Mouse (Mus musculus) left cerebral cortex, postnatal 14 days (tissue): ENCODE measurements around the gene Grip1. TPM values are rescaled to one million over a fixed set of nuclear protein-coding genes. Genes with fewer than 3 reads are reported as not detected.
"Not testable (repeated sequence)": the region's sequence is repeated elsewhere in the genome, so short reads cannot be mapped to it uniquely, and the experiment has no call there.

Experiments used
- DNase-seq, 2 experiments: peaks; one replicate each; pipeline ENCODE4 v3.0.0; 2021 to 2022; ENCODE audit warnings: low spot score in 2 of 2, mixed read lengths in 1 of 2
- intact Hi-C: fragments of 180-260 bp; cut with DNase I; formaldehyde crosslinking; loops from one replicate; pipeline ENCODE4 v1.15.1; 2025
- total RNA-seq, 2 experiments: library from RNA; stranded (reverse); gene quantifications; 2 replicates each; pipeline ENCODE4 v1.2.3; 2021

Gene Grip1
- total RNA-seq, 2 experiments from 2014 or later = 31.4 to 31.8 TPM

DNA sequence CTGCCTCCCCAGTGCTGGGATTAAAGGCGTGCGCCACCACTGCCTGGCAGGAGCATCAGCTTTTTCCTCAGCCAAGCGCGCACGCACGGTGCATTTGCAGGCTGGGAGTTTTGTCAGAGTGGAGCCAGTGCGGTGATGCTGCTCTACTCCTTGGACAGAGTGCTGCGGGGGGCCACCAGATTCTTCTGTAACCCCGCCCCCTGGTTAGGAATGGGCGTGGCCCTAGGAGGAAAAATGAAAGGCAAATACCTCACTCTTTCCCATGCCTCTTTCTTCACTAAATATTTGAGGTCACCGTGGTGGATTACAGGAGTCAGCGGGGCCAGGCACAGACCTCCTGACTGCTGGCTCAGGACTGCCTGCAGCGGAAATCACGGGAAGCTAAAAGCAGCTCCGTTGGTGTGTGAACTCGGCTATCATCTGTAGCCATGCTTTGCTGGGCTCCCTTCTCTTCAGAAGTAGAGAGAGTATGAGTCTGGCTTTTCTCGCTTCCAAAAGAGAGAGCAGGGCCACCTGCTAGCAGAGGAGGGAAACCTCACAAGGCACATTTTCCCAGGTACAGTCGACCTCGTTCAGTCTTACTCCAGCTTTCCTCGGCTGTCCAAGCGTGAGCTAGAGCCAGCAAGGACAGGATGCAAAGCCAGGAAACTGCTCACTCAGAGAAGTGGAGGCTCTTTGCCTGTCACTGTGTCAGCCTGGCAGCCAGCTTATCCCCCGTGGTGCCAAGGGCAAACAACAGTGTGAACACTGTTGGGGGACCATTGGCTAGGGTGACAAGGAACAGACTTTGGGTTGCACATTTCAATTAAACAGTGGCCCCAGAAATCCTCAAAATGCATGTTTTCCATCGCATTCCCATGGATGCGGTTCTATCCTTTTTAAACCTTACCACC is 607.9 kb downstream of the Grip1 start:
- no peak for DNase-seq
- intact Hi-C loops = loop anchor here (10.0 kb wide), 1 partner anchor 257 kb away; no protein-coding TSS in a partner anchor

DNA sequence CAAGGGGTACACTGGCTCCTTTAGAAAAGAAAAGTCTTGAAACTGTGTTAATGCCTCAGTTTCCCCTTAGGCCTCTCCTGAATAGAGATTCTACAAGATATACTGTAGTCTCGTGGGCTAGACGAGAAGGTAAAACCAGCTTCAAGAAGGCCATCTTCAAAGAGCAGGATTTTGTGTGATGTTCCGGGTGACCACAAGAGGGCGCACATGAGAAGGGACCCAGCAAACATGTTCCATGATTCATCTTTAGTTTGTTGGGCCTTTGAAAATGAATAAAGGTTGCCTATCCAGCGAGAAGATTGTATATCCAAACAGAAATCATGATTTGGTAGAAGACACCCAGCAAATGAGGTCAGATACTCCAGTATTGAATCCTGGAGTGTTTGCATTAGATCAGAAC is 610.8 kb downstream of the Grip1 start:
- peak; percentile 51 to 66 for DNase-seq
- intact Hi-C loops = loop anchor here (10.0 kb wide), 1 partner anchor 260 kb away; no protein-coding TSS in a partner anchor

DNA sequence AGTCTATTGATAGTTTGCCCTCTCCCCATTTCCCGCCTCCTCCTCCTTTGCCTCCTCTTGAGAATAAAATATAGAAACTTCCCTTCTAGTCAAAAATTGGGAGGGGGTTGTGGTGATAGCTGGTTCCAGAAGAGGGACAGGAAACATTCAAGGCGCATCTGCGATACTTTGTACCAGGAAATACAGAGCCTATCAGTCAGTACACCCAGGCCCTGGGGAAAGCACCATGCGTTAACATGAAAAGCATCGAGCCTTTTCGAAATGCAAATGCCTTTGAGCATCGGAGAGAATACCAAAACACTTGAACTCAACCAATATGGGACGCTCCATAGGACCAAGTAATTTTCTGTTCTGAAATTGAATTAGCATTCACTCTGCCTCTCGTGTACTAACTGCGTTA is 612.7 kb downstream of the Grip1 start:
- DNase-seq = no peak
- intact Hi-C loops = loop anchor here (10.0 kb wide), 1 partner anchor 262 kb away; no protein-coding TSS in a partner anchor

DNA sequence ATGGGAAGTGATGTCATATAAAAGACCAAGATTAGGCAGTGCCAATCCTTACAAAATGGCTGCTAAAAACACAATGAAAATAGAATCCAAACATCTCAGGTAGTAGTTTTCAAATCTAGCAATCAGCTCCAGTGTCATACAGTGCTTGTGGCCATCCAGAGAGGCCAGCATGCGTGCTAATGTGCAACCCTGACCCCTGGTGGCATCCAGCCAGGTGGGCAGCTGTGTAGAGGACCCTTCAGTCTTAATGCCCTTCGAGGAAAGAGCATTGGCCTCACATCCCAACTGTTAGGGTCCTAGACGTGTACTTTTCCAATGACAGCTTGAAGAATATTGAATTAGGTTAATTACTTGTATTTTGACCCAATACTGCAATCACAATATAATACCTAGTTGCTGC is 624.2 kb downstream of the Grip1 start:
- no peak for DNase-seq
- intact Hi-C loops = no loop called here

DNA sequence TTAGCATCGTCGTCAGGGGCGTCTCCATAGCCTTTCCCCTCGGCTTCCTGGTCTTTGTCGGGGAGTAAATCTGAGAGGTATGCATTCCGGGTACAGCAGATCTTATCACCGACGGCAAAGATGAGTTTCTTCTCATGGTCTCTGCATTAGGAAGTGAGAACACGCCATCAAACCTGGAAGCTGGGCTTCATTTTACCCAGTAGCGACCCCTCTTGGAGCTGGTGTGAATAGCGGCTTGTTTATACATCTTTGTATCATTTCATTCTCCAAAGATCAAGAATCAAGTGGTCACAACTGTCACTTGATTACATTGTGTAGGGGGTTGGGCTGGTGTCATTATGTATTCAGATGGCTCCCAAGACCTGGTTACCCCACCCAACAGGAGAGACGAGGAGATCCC is 638.9 kb downstream of the Grip1 start:
- DNase-seq = no peak
- intact Hi-C loops = no loop called here

DNA sequence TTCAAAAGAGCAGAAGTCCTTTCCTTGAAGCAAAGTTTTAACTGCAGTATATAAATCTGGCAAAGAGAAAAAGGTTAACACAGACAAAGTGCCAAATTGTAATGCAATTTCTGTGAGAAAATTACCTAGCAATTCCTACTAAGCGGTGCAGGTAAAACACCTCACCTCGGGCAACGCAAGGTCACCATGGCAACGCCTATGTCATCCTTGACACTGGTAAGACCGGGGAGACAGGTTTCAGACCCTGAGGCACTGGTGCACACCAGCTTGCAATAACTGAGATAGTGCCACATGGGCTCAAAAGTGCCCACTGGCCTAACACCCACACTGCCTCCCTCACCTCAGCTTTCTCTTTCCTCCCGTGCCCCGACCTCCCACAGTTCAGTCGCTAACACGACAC is 641.5 kb downstream of the Grip1 start:
- intact Hi-C loops = no loop called here
- no peak for DNase-seq

DNA sequence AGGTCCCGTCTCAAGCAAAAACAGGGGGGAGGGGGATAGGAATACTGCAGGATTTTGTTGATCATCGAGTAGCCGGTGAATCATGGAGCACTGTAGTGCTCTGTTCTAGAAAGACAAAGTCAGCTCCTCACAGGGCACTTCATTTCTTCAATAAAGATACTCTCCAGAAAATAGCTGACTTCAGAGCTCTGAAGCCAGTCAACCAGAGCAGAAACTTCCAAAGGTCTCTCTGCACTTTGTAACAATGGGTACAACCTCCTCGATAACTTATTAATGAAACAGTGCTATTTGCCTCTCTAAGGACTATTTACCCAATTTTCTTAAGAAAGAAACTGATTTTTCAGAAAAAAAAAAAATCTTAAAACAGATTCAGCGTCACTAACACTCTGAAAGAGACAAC is 642.1 kb downstream of the Grip1 start:
- DNase-seq = no peak
- intact Hi-C loops = no loop called here

DNA sequence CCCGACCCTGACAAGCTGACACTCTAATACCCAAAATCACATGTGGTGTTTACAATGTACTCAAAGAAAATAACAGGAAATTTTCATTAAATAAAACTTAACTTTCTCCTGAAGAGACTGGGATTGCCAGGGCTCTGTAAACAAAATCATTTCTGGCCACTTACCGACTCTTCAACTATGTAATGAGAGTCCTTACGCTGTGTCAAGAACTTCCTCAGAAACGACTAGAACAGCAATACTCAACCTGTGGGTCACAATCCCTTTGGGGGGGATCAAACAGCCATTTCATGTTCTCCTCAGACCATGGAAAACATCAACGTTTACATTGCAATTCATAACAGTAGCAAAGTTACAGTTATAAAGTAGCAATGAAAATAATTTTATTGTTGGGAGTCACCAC is 643.9 kb downstream of the Grip1 start:
- intact Hi-C loops = no loop called here
- no peak for DNase-seq

DNA sequence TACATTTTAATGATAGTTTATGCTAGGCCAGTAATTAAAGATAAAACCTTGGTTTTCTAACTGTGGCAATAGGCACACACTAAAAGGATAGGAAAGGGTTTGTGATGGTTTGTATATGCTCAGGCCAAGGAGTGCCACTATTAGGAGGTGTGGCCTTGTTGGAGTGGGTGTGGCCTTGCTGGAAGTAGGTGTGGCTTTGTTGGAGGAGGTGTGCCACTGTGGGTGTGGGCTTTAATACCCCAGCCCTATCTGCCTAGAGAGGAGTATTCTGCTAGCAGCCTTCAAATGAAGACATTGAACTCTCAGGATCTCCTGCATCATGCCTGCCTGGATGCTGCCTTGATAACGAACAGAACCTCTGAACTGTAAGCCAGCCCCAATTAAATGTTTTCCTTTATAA is 647.2 kb downstream of the Grip1 start:
- intact Hi-C loops = no loop called here
- DNase-seq = no peak

DNA sequence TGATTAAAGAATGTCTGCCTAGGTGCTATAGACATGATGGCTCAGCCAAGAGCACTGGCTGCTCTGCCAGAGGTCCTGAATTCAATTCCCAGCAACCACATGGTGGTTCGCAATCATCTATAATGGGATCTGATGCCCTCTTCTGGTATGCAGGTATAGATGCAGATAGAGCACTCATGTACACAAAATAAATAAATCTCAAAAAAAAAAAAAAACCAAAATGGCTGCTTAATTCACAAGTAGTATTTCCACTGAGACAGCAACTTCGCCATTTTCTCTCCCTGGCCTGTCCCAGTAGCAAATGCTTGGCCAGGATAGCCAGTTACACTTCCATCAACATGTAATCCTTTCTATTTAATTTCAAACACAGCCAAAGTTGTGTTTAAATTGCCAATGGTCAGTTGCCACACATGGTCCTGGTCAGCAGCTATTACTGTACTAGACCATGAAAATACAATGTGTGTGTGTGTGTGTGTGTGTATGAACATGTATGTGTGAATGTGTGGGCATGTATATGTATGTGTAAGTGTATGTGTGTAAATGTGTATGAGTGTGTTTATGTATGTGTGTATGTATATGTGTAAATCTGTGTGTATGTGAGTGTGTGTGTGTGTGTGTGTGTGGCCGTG is 658.2 kb downstream of the Grip1 start:
- no peak for DNase-seq
- intact Hi-C loops = no loop called here

DNA sequence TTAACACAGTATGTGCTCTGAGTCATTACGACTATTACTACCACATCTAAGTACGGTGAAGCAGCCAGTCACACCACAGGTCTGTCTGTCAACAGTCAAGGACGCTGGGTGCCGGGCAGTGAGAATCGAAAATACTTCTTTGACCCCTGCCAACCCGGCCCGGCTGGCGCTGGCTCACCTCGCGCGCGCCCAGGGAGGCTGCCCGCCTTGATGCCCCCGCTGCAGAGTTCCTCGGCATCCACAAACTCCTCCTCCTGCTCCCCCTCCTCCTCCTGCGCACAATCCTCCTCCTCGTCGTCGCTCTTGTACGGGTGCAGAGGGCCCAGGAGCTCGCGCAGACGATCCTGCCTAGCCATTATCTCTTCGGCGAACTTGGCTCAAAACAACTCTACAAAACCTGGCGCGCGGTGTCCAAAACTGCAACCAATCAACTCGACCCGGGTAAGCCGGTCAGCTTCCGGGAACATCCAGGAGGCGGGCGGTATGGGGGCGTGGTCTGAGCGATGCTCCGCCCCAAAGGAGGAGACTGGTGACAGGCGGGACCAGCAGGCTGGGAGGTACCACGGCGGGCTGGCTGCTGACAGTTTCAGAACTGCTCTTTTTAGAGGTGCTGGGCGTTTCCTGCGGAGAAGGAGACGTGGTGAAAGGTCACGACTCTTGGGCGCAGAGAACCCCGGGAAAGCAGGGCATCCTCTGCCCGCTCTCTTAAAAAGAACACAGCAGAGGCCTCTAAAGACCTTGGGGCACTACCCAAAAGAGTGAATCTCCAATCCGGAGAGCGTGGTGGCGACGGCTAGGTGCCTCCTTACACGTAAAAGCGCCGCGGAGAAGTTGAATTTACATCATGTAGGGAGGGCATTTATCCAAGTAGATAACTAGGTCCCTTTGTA is 659.1 kb downstream of the Grip1 start, which contains the start of gene Helb:
TSS of gene Helb (minus strand) at position 481 of the 890 bp plus-strand sequence.
- DNase-seq = peak; percentile 92 to 94
- intact Hi-C loops = no loop called here

DNA sequence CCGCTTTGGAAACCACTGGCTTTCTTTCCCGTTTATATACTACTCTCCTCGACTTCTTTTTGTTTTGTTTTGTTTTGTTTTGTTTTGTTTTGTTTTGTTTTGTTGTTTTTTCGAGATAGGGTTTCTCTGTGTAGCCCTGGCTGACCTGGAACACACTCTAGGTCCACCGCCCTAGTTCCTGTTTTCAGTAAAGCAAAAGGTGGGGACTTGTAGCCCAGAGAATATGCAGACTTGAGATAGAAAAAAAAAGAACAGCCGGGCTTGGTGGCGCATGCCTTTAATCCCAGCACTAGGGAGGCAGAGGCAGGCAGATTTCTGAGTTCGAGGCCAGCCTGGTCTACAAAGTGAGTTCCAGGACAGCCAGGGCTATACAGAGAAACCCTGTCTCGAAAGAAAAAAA is 659.9 kb downstream of the Grip1 start:
- intact Hi-C loops, DNase-seq: not testable (repeated sequence)

DNA sequence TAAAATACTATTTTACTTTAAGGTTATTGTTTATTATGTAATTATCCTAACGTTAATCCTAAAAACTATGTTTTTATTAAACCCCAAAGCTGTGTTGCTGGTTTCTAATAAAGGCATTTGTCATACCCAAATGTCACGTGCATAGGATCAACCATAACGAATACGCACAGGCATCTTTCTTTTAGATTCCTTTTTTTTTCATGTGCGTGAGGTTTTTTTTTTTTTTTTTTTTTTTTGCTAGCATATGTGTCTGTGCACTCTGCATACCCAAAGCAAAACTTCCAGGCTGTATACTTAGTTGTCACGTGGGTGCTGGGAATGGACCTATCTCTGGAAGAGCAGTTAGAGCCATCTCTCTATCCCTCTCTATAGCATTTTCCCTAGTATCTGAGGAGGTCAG is 660.4 kb downstream of the Grip1 start:
- intact Hi-C loops = no loop called here

DNA sequence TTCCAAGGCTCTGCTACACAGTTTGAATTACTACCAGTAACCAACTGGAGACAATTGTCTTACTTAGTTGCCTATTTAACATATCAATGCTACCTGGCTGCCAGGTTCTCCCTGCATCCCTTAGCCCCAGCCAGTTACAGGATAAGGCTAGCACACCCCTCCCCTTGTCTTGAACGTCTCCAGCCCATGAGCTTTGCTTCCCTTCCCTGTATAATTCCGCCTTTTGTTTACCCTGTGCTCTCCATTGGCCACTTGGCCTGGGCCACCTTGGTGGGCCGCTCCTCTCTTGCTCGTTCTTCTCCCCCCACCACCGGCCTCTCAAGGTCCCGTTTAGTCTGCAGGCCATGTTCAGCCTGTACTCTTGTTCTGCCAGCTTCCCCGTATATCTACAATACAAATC is 660.9 kb downstream of the Grip1 start:
- no peak for DNase-seq
- intact Hi-C loops = no loop called here

More for the DNA sequence above, 660.4 kb downstream of the Grip1 start:
- DNase-seq = no peak

DNA sequence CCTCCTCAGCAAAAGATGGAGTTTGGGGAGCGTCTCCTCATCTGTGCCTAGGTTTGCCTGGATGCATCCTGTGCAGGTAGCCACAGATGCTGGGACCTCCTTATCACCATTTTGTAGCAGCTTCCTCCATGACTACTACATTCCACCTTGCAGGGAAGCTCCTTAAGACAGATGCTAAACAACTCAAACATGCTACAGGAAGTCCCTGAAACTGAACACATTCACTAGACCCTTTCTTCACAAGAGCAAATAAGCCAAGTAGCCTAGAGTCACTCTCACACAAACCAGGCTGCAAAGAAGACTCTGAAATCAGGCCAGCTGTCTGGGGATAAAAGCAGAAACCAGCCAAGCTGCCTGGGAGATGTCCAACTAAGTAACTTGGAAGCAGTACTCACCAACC is 661.6 kb downstream of the Grip1 start:
- DNase-seq = no peak
- intact Hi-C loops = no loop called here

DNA sequence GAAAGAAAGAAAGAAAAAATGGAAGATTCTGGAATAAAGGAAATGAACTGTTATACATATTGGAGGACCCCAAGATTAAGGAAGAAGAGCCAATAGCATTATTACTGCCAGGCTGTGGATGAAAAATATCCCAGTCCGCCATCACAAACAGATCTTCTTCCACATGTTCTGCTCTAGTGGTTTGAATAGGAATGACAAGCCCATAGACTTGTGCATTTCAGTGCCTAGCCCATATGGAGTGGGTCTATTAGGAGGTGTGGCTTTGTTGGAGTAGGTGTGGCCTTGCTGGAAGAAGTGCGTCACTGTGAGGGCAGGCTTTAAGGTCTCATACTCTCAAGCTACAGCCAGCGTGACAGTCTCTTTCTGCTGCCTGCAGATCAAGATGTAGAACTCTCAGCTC is 670.1 kb downstream of the Grip1 start:
- DNase-seq = no peak

DNA sequence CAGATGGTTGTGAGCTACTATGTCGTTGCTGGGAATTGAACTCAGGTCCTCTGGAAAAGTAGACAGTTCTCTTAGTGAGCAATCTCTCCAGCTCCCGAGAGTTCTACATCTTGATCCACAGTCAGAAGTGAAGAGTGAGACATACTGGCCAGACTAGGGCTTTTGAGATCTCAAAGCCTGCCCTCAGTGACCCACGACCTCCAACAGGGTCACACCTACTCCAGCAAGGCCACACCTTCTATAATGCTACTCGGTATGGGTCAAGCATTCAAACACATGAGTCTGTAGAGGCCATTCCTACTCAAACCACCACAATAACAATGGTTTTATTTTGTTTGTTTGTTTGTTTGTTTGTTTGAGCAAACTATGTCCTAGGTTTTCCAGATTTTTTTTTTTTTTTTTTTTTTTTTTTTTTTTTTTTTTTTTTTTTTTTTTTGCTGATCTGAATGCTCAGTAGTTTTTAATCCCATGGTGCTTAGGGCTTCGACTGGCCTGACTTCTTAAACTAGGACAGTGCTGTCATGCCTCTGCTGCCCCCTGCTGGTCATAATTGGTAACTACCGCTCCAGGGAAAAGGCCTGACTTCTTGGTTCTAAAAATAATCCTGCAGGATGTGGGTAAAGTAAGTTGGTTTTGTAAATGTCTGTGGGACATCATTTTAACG is 671.3 kb downstream of the Grip1 start:
- DNase-seq = peak; percentile 89 to 90
- intact Hi-C loops = loop anchor here (5.0 to 10.0 kb wide), 3 partner anchors 240 to 478 kb away; no protein-coding TSS in a partner anchor

More for the DNA sequence above, 670.1 kb downstream of the Grip1 start:
- intact Hi-C loops = loop anchor here (10.0 kb wide), 1 partner anchor 239 kb away; no protein-coding TSS in a partner anchor

DNA sequence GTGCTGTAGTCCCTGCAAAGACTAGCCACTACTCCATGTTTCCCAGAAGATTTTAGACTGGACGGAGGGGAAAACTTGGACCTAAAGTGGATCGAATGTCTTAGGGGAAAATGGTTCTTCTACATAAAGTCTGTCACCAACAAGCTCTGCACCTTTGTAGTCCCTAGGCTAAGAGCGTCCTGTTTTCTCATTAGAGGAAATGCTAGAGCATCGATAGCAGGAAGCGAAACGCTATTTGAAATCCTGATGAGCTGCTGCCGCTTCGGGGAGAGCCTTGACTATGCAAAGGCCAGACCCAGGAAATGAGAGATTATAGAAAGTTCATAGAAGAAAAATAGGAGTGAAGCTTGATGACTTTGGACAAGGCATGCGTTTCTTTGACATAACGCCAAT is 671.8 kb downstream of the Grip1 start:
- intact Hi-C loops = loop anchor here (5.0 to 10.0 kb wide), 3 partner anchors 241 to 478 kb away; no protein-coding TSS in a partner anchor
- no peak for DNase-seq
